In the genomic region with DNA sequence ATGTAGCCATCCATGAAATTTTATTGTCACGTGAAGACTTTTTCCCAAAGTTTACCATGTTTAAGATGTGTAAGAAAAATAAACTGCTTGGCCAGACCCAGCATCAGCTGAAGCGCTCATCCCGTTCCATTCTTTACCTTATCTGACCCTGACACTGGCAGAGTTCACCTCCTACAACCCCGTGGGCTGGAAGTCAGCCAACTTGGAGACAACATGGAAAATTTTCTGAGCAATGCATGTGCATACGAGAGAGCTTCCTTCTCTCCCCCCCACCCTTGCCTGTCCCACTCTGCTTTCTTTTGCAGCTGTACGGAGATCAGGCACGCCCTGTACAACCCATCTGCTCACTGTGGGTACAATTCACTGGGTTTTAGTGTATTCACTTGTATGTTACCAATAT, we compare ENCODE assay signal across 8 mouse cellular contexts. TPM values are rescaled to one million over a fixed set of nuclear protein-coding genes. Genes with fewer than 3 reads are reported as not detected.
DNase-seq lines count a peak whose midpoint lies in the region; ATAC-seq and TF ChIP-seq lines count a peak whose summit lies in the region.

No protein-coding gene starts in this region.

- WGBS in kidney, embryonic 15.5 days: 39% methylated on average over 7 of the region's 7 CpGs
- 49% methylated on average over 7 of the region's 7 CpGs for WGBS in limb, embryonic 15.5 days
- 87% methylated on average over 7 of the region's 7 CpGs for WGBS in thymus, adult 2 months

- H3K4me1 ChIP-seq in kidney, embryonic 15.5 days: peaks cover 60% of the 10 kb centered on the region
- H3K4me1 ChIP-seq in limb, embryonic 15.5 days: peaks cover 33% of the 10 kb centered on the region
- no peaks in the 10 kb centered on the region for H3K4me1 ChIP-seq in thymus, adult 2 months (replicated peaks; ENCODE audit: control insufficient read depth, insufficient read depth, low read length)

- H3K4me3 ChIP-seq in kidney, embryonic 15.5 days (replicated peaks): no peak overlapping the region
- no peak overlapping the region for H3K4me3 ChIP-seq in limb, embryonic 15.5 days
- no peak overlapping the region for H3K4me3 ChIP-seq in thymus, adult 2 months (ENCODE audit: control insufficient read depth, insufficient read depth, low read length)

- DNase-seq in kidney, adult 18-20 months: no peak
- DNase-seq in spleen, postnatal 10 days (ENCODE audit: low spot score in 2 of 2): peak; percentile 69 to 76
- no peak for DNase-seq in retina, postnatal 1 day
- DNase-seq in thymus, adult 2 months: no peak
- no peak for DNase-seq in layer of hippocampus, adult 8-10 months (ENCODE audit: low spot score in 2 of 2)

- H3K36me3 ChIP-seq in kidney, embryonic 15.5 days: no peaks in the 10 kb centered on the region
- no peaks in the 10 kb centered on the region for H3K36me3 ChIP-seq in limb, embryonic 15.5 days
- H3K36me3 ChIP-seq in thymus, adult 2 months (ENCODE audit: control insufficient read depth, insufficient read depth, low read length): no peaks in the 10 kb centered on the region

- H3K27me3 ChIP-seq in kidney, embryonic 15.5 days: no peaks in the 10 kb centered on the region
- H3K27me3 ChIP-seq in limb, embryonic 15.5 days: no peaks in the 10 kb centered on the region
- no peaks in the 10 kb centered on the region for H3K27me3 ChIP-seq in thymus, adult 2 months (ENCODE audit: control insufficient read depth, insufficient read depth, low read length)

- peak overlapping the region; percentile 16; the same call in 1 of the 2 replicates for H3K27ac ChIP-seq in kidney, embryonic 15.5 days
- H3K27ac ChIP-seq in limb, embryonic 15.5 days: peak overlapping the region; percentile 60; the same call in 1 of the 2 replicates
- H3K27ac ChIP-seq in thymus, adult 2 months (ENCODE audit: control insufficient read depth, insufficient read depth, low read length): no peak overlapping the region

- TF ChIP-seq CTCF in thymus, adult 2 months (IDR thresholded peaks at IDR 0.05; ENCODE audit: borderline replicate concordance, control insufficient read depth, extremely low read depth, insufficient read depth, low read length, poor library complexity): no peak

- no peak overlapping the region for H3K4me2 ChIP-seq in kidney, embryonic 15.5 days
- H3K4me2 ChIP-seq in limb, embryonic 15.5 days: no peak overlapping the region

- ATAC-seq in kidney, embryonic 15.5 days (replicated peaks; ENCODE audit: low FRiP score): no peak
- ATAC-seq in erythroblast, adult 5-6 weeks (replicated peaks; ENCODE audit: low FRiP score, poor library complexity, severe bottlenecking): peak; percentile 53
- no peak for ATAC-seq in limb, embryonic 15.5 days (ENCODE audit: insufficient number of reproducible peaks, low FRiP score, low TSS enrichment, low read depth)

- TF ChIP-seq POLR2A in thymus, adult 2 months (IDR thresholded peaks at IDR 0.05; ENCODE audit: control insufficient read depth, extremely low read depth, insufficient read depth, low read length, poor library complexity): no peak

- no peak overlapping the region for H3K9ac ChIP-seq in kidney, embryonic 15.5 days
- H3K9ac ChIP-seq in limb, embryonic 15.5 days: no peak overlapping the region

- H3K9me3 ChIP-seq in kidney, embryonic 15.5 days (replicated peaks): no peaks in the 10 kb centered on the region
- H3K9me3 ChIP-seq in limb, embryonic 15.5 days: no peaks in the 10 kb centered on the region

RNA-seq across cellular contexts. Expression of gene Ampd3, which starts 14.1 kb away (rescaled TPM):
- 7.1 and 9.8 TPM in 2 replicates for polyA plus RNA-seq in kidney, embryonic 15.5 days (2015; fragmentation: Nextera tagmentation; extraction: Ambion mirVana)
- 50.7 and 52.0 TPM in 2 replicates for total RNA-seq in erythroblast, adult 5-6 weeks (2015; ENCODE audit: low replicate concordance)
- total RNA-seq in erythroblast, adult 5-6 weeks (2017; ENCODE audit: low replicate concordance): 53.8 and 57.6 TPM in 2 replicates
- polyA plus RNA-seq in limb, embryonic 15.5 days (2015; fragmentation: Nextera tagmentation; extraction: Ambion mirVana): 13.9 and 15.0 TPM in 2 replicates
- 6.8 and 9.8 TPM in 2 replicates for polyA plus RNA-seq in thymus, adult 2 months (2012; rRNA removed)
- 10 to 100 TPM; 25.4 to 37.7 (median 30.3) TPM for total RNA-seq in layer of hippocampus, adult 8-10 months (2022)

Comparison
In these comparisons a context has a peak if more than half of its experiments do, and no peak if none do; other contexts are left out.
1. DNase-seq: peak in spleen, postnatal 10 days (2 of 2); none in kidney, adult 18-20 months (single experiment), retina, postnatal 1 day (single experiment), thymus, adult 2 months (single experiment) and layer of hippocampus, adult 8-10 months (0 of 2).